Mouse (Mus musculus) cerebellum, adult 11-12 months (tissue): ENCODE results near the gene Rbm48.
A peak's percentile ranks its signal among the peaks of the same experiment; 100 is the strongest.

Experiments used
- DNase-seq: peaks from one replicate; pipeline ENCODE4 v3.0.0; 2022

Rbm48 gene

DNA sequence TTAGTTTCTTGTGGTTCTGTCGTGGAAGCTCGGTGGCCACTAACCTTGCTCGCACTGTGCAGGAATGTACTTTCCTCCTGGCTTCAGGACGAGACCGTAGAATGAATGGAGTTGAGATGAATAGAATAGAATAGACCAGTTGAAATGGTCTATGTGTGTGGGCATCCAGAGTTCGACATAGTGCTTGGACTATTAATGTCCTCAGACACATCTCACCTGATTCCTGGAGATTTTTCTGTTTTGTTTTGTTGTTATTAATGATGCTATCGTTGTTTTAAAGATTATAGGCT lies 52.0 kb downstream of the Rbm48 start:
- no peak for DNase-seq

DNA sequence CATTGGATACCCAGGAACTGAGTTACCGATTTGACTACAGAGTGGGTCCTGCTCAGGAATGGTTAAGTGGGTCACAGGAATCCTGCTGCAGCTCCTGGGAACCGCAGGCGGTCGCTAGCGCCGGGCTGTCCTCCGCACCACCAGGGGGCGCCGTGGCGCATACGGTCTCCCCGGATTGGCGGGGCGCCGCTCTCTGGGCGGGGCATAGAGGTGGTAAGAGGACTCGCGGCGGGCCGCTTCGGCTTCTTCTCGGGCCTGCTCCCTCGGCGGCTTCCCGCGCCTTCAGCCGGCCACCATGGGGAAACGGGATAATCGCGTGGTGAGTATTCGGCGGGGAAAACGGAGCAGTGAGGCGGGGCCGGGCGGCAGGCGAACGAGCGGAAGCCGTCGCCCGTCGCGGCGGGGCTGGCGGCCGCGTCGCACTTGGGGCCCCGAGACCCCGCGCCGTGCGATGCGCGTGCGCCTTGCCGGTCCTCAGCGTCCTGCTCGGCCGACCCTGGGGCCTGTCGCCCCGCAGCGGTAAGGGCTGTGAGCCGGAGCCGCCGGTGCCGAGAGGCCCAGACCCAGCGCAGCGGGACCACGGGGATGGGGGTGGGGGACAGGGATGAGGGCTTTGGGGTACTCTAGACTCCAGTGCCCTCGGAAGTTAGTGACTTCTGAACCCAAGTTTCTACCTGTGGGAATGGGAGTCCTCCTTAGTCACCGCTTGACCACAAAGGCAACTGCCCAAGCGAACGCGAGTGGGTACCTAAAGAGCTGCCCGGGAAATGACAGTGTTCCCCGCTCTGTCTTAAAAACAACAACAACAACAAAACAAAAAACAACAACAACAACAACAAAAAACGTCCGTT lies 52.5 kb downstream of the Rbm48 start, which contains the start of gene Fam133b:
Gene Fam133b (plus strand): TSS at position 205 of the 851 bp plus-strand sequence.
- peak; percentile 91 for DNase-seq

- DNase-seq, result no peak
Observed at GRCm38 (mm10) chr5:3541871-3542270, 54.5 kb downstream of the Rbm48 start.

GRCm38 (mm10) chr5:3538505-3539472 lies 57.6 kb downstream of the Rbm48 start:
- DNase-seq, result no peak

DNA sequence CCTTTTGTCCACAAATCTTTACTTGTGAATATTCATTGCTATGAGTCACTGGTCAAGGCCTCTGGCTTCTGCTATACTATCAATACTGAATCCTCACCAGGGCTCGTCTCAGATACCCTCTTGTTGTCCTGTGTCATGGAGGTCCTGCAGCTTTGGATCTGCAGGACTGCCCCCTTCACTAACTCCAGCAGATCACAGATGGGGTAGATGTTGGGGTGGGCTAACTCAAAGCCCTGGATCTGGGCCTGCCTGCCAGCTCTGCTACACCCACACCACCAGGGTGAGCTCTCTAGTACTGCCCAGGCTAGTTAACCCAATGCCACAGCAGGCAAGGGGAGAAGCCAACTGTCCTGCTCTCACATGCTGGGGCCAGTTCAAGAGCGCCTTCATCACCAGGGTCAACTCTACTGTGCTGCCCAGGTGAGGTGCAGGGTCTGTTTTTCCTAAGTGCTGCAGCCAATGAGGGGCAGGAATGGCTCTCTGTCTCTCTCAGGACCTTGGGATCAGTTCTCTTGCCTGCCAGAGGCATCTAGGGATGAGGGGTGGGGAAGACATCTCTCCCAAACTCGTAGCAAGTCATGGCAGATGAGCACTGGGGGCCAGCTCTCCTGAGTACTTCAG lies 59.7 kb downstream of the Rbm48 start:
- no peak for DNase-seq
